Mouse (Mus musculus) kidney, adult 11 months (tissue): ENCODE results near the gene Slc45a3.
A peak's percentile ranks its signal among the peaks of the same experiment; 100 is the strongest.

Experiments used
- DNase-seq: peaks from one replicate; pipeline ENCODE4 v3.0.0; 2022

Slc45a3 gene

DNA sequence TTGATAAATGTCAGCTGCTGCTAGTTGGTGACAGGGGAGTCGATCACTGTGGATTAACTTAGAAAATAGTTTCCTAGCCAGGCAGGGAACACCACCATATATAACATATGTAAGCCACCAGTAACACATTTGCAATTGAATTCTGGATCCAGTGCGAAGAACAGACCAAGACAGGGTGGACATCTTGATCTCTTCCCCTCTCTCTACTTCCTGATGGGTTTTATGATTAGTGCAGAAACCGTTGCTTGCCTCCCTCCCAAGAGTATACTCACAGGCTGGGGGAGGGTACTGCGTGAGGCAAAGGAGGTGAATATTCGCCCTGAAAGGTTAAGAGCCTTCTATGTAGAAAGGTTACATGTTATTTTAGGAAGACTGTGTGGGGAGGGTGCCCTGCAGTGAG is 3.1 kb downstream of the Slc45a3 start:
- DNase-seq: no peak

DNA sequence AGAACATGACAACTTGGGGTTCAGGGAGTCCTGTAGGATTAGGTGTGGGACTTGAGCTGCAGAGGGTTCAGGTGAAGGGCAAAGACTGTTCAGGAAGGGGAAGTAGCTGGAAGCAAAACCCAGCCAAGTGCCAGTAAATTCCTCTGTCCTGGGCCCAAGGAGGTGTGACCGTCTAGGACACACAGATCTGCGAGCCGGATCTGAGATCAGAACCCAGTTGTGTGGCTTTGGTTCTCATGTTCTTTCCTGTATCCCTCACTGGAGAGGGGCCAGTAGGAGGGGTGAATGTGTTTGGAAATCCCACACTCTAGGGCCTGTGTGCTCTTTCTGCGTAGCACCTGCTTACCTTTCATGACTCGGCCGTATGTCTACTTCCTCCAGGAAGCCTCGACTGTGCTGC is 4.6 kb downstream of the Slc45a3 start:
- DNase-seq: peak; percentile 66

DNA sequence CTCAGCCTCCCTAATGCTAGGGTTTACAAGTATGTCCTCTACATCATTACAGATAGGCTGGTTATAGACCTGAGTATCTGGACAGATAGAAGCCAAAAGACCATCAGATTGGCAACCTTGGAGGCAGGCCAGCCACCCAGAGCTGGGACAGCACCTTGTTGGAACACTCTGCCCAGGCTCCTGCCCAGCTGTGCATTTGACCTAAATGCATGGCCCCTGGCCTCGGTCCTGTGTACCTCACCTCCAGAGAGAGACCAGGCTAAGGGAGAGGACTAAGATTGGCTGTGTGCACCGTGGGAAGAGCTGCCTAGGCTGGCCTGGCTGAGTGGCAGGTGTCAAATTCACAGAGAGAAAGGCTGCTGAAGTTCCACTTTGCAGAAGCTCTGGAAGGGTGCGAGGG is 5.8 kb downstream of the Slc45a3 start:
- peak; percentile 55 for DNase-seq

DNA sequence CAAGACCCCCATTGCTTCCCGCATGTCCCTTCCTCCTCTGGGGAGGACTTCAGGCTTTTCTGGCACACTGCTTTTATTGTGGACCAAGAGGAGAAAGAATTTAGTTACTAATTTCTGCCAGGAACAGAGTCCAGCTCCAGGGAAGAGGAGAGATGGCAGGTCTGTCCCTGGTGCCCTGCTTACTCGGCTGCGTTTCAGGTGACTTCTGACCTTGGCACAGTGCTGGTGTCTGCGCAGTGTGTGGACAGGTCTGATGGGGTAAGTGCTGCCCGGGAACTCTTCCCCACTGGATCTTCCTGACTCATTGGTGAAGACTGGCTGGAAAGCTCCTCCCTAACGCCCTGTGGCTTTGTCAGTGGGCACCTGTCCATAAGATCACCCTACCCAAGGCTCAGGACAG is 6.2 kb downstream of the Slc45a3 start:
- peak; percentile 94 for DNase-seq

DNA sequence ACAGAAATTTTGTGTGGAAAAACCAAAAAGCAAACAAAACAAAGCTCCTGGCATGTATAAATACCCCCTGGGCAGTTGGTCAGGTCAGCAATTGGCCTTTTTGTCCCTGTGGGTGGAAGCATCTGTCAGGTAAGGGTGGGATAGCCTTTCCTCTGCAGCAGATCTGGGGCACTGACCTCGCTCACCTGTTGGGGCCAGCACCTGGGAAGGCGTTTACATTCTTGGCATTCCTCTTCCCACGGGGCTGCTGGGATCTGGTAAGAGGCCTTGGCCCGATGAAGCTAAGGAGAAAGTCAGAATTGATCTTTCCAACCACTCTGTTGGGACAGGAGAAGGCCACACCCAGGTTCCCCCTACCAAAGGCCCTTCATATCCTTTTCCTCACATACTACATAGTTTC is 7.1 kb downstream of the Slc45a3 start:
- DNase-seq: peak; percentile 49

DNA sequence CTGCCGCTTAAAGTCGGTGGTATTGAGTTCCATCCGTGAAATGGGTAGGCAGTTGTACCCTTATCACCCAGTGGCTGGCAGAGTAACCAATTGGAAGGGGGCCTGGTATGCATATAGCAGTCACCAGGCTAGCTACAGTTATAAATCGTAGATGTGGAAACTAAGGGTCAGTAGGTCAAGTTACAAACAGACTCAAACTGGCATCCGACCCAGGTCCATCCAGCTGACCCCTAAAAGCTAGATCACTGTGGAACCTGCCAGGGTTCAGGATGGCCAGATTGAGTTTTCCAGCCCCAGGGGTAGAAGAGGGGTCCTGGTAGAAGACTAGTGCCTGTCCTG is 7.5 kb downstream of the Slc45a3 start:
- DNase-seq: peak; percentile 66

DNA sequence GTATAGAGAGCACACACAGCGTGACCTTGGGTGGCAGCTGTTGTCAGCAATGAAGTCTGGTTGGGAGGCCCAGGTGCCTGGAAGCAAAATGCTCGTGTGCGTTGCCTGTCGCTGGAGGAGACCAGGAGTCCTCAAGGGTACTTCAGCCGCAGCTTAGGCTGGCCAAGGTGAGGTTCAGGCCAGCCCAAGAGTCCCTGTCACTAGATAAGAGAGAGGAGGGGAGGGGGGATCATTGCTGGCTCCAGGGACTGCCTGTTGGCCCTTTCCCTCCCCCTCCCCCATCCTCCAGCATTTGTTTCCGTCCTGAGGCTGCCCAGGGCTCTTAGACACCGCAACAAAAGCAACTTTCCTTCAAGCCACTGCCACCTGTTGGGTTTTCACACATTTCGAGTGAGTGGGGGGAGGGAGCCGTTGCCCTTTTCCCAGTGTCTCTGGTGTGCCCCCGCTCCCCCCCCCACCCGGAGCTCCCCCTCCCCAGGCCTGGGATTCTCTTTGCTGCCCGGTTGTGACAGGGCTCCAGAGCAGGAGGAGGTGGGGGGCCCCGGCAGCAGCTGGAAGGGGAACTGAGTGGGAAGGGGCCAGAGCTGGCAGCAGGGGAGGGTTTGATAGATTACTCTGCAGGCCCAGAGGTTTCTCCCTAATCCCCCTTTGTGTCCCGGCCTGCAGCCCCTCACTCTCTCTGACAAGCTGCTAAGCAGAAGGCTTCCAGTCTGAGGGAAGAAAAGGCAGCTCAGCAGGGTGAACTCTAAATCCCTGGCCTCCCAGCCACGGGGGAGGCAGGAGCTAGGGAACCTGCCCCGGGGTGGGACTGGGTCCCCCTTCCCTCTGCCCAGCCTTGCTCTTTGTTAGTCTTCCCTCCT is 8.1 kb downstream of the Slc45a3 start:
- no peak for DNase-seq

DNA sequence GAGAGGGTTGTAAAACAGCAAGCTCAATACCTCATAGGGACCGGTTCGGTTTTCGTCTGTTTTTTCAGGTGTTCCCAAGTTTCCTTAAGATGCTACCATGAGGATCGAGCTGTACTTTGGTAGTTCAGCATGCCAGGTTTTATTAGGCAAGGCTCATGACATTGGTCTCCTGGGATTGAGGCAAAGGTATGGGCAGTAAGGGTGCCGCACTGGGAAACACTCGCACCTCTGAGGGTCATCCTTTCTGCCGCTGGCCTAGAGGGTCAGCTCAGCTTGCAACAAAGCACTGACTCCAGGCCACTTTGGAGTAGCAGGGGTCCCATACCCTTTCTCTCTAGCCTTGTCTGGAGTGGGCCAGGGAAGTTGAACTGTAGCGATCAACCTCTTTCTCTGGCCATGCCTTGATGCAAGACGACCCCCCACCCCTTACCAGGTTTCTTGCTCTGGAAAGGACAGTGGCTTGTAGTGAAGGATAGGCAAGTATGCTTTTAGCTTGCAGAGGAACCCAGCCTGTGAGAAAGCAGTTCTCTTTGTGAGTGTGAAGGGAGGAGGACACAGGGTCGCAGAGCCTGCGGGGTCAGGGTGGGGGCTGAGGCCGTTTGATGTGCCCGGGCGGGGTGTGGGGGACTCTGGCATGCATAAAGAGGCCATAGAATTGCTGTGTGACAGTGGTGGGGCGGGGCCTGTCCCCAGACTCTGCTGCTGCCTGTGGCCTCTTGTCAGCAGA is 9.2 kb downstream of the Slc45a3 start:
- DNase-seq: no peak

DNA sequence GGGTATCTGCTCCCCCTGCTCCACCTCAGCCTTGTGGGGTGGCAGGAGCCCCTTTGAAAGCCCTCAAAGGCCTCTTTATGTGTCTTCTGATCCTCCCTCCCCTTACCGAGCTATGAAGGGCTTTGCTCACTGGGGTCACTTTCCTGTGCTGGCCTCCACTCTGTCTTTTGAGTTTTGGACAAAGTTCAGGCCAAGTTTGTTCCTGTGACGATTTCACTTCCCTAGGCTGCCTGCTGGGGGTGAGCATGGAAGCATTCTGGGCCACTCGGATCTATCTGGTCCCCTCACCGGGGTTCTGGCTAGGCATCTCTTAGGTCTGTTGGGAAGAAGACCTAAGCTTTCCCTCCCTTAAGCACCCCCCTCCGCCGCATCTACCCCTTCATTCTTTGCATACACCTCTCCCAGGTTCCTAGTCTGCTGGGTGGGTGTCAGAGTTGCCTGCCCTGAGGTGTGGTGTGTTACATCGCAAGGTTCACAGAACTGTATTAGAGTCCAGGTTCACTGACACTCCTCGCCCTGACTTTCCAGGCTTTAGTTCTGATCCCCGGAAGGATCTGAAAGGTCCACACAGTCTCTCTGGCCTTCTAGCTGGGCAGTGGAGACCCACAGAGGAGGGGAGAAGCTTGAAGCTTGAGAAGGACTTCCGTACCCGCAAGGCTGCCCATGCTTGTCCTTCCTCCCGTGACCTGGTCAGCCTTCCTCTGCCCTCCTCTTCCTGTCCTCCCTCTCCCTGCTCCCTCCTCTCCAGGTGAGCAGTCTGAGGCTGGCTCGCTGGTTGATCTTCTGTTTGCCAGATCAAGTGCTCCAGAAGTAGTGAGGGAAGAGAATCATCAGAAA is 9.9 kb downstream of the Slc45a3 start:
- DNase-seq: peak; percentile 73

DNA sequence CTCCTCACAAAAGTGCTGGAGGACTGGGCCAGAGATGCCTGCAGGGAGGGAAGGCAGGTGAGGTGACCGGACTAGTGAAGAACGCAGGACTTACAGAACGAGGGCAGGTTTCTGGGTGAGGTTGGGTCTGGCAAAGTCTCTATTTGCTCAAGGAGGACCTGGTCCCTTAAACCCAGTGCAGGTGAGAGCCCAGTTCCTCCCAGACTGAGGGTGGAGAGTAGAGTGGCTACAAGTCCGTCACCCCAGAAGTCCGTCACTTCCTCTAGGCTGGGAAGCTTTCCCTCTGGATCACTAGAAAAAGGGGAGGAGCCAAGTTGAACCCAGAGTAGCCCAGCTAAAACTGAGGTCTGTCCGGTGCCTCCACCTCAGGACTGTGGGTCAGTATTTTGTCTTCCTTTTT is 11.2 kb downstream of the Slc45a3 start:
- DNase-seq: no peak

DNA sequence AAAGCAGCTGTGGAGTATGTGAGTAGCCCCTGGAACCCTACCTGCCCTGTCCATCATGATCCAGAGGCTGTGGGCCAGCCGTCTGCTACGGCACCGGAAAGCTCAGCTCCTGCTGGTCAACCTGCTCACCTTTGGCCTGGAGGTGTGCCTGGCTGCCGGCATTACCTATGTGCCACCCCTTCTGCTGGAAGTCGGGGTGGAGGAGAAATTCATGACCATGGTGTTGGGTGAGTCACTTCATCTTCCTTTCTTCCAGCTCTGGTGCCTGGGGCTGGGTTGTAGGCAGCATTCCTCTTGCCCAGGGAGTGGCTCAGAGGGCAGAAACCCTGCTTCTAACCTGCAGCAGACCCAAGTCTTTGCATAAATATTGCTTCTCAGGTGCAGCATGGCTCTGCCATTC is 14.1 kb downstream of the Slc45a3 start:
- DNase-seq: no peak

DNA sequence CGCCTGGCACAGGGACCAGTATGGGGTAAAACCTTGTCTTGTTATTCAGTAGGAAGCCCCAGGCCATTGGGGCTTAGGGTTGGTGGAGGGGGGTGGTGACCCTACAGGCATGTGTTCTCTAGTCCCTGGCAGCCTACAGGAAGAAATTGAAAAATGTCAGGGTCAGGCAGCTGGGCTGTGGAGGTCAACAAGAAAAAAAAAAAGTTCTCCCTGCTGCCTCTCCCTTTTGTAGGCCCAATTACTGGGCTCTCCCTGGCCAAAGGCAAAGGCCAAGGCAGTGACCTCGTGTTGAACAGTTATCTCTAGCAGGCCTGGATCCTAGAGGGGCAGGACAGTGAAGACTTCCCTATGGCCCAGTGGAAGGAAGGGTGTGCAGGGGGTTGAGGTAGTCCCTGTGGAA is 17.7 kb downstream of the Slc45a3 start:
- no peak for DNase-seq

DNA sequence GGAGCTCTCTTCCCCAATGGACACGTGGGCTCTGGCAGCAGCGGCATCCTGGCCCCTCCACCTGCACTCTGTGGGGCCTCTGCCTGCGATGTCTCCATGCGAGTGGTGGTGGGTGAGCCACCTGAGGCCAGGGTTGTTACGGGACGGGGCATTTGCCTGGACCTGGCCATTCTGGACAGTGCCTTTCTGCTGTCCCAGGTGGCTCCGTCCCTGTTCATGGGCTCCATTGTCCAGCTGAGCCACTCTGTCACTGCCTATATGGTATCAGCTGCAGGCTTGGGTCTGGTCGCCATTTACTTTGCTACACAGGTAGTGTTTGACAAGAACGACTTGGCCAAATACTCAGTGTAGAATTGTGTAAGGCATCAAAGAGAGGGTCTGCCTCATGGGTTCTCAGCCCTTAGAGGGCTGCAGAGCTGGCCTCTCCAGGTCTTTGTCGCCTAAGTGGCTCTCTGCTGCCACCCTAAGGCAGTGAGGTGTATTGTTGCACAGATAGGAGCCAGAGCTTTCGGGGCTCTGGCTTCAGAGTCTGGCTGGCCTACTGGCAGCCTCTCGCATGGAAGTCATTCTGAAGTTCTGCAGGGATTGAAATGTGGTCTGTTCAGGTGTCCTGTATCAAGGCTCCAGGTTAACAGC is 18.7 kb downstream of the Slc45a3 start:
- peak; percentile 62 for DNase-seq

DNA sequence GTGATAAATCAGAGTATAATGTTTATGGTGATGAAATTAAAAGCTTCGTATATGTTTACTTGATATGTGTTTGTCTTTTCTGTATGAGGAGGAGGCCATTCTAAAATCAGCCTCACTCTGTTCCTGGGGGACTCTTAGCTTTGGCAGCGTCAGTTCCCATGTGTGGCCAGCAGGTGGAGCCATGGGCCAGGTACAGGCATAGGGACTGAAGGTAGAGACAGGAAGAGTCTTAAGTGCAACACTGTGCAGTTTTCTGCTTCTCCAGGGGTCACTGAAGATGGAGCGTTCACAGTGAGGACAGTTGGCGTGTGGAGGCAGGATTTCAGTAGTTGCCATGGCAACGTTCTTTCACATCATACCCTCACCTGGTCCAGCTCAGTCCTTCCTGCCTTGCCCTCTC is 20.1 kb downstream of the Slc45a3 start:
- peak; percentile 61 for DNase-seq

DNA sequence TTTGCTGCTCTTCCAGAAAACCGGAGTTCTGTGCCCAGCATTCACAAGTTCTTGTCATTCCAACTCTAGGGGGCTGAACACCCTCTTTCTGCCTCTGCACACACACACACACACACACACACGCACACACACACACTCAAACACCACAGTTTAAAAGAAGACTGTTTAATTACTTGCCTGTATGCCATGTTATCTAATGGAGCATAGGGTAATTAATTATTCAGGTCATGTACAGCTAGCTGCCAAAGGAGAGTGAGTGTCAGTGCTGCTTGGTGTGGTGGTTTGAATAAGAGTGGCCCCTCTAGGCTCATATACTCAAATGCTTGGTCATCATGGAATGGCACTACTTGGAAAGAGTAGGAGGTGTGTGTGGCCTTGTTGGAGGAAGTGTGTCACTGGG is 21.0 kb downstream of the Slc45a3 start:
- DNase-seq: no peak

DNA sequence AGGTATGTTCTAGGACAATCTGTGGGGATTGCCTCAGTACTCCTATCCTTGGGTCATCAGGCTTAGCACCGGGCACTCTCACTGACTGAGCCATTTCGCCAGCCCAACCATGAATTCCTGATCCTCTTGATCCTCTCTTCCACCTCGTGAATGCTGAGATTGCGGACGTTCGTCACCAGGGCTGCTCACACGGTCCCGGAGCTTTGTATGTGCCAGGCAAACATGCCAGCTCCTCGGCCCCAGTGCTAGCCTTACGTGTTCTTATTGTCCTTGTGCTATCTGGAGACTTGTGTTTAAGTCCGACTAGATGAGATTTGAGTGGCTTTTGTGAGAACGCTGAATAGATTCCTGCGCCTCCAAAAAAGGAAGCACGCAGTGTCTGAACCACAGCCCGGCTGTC is 24.7 kb downstream of the Slc45a3 start:
- DNase-seq: no peak

DNA sequence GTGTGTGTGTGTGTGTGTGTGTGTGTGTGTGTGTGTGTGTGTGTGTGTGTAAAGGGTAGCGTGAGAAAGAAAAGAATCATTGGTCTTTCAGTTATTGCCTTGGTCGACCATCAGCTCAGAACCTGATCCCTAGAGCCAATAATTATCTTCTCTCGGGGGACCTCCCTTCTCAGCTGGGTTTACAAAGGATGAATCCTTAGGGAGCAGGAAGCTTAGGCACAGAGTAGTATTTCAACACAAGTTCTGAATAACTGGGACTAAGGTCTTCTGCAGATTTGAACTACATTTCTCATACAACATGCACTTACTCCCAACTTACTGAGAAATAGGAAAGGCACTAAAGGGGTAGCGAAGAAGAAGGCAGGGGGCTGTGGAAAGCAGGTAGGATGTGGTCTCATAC is 26.7 kb downstream of the Slc45a3 start:
- no peak for DNase-seq

DNA sequence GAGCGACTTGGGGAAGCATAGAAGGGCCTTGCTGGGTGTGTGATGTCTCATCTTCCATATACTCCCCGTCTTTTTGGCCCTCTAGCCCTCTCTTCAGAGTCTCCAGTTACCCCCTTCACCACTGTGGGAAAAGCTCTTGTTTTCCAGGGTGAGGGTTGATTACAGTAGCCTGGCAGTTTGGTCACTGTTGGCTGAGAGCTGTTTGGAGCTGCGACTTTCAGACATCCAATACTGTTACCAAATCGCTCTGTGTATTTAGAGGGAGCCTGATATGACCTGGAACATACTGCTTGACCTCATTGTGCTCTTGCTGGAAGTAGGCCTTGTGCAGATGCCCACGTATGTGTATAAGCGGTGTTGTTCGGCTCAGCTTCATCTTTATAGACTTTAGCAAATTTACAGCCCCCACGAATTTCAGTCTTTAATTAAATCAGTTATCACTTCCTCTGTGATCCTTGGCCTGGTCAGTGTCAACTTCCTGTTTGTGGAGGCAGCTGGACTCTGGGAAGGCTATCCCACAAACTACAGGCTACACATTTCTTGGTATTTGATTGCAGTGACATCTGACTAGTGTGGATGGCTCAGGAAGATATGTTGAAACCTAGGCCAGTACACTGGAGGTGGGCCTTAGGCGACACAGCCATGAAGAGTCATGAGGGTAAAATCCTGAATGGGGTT is 27.5 kb downstream of the Slc45a3 start:
- DNase-seq: no peak

DNA sequence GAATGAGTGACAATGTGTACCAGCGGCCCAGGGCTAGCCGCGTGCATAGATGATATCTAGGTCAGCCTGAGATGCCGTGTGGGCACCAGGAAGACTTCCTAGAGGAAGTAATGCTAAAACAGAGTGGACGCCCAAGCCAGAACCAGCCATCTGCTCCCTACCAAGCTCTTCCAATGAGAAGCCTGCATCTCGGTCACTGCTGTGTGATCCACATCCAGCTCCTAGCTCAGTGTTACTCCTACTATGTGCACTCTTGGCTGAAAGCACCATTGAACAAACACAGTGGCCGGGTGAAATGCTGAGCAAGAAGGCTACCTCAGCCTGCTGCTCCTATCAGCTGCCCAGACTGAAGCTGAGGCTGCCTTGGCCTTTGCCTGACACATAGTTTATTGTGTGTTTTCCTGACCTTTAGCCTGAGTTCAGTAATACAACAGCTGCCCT is 29.8 kb downstream of the Slc45a3 start:
- DNase-seq: no peak

DNA sequence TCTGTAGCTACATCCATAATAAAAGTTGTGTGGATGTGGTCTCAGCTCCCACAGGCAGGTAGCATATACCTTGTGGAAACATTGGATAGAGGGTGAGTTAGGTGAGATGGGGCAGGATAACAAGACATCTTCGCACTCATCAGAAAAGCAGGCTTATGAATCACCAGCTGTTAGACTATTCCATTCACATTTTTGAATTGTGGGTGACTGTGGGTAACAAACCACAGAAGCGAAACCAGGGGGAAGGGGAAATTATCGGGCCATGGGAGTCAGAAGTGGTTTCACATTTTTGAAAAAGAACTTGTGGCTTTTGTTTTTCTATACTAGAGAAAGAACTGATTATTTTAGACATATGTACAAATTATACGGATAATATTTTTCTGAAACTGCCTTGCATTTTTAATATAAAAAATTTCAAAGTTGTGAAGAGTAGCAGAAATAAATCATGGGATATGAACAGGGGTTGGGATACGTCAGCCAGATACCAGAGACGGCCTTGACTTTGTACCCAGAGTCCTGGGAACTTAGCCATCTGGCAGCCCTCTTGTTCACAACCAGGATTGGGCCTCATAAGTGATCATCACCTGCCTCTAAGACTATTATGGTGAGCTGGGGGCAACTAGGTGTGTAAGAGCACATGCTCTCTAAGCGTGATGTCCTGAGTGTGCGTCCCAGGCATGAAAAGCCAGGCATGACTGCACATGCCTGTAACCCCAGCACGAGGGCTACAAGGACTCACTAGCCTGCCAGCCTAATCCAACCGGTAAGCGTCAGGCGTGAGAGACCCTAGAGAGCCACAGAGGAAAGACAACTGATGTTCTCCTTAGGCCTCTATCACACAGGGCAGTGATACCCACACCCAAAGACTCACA is 30.6 kb downstream of the Slc45a3 start:
- DNase-seq: peak; percentile 75

DNA sequence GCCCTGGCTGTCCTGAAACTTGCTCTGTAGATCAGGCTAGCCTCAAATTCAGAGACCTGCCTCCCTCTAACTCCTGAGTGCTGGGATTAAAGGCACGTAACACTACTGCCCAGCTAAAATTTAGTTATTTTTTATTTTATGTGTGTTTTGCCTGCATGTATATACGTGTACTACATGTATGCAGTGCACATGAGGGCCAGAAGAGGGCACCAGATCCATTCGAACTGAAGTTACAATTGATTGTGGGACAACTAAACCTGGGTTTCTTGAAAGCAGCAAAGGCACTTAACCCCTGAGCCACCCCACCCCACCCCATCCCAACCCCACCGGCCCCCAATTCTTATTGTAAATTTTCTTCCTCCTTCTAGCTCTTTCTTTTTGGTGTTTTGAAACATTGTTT is 32.3 kb downstream of the Slc45a3 start:
- DNase-seq: peak; percentile 46
